Mouse (Mus musculus) heart, postnatal 25 days (tissue): Measurements from ENCODE around the gene Stat1. TPM values are rescaled to one million over a fixed set of nuclear protein-coding genes. Genes with fewer than 3 reads are reported as not detected.

Experiments used
- DNase-seq: peaks from one replicate; pipeline ENCODE4 v3.0.0; 2022; ENCODE audit warnings: low spot score
- intact Hi-C: fragments of 180-260 bp; cut with DNase I; formaldehyde crosslinking; loops from one replicate; pipeline ENCODE4 v1.15.1; 2025
- total RNA-seq, 2 experiments: library from RNA; stranded (reverse); gene quantifications; 2 replicates each; pipeline ENCODE4 v1.2.3; 2021

Stat1 gene
- total RNA-seq, 2 experiments from 2014 or later: 24.7 to 26.8 TPM

DNA sequence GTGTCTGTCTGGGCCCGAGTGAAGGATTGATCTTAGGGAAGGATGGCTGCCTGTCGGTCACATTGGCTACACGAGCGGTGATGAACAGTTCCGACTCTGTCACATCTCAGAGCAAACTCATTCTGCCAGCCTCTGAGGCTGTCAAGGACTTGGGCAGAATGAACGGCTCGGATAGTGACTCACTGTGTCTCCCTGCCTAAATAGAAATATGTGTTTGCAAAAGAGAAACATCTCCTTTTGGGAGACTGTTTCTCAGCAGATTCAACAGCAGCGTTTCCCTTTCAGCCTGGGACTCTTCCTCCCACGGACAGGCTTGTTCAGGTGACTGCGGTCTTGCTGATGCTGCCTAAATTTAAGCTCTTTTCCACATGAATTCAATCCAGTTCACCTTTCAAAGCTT, 37.1 kb downstream of the Stat1 start:
- DNase-seq: no peak
- intact Hi-C loops: no loop called here

DNA sequence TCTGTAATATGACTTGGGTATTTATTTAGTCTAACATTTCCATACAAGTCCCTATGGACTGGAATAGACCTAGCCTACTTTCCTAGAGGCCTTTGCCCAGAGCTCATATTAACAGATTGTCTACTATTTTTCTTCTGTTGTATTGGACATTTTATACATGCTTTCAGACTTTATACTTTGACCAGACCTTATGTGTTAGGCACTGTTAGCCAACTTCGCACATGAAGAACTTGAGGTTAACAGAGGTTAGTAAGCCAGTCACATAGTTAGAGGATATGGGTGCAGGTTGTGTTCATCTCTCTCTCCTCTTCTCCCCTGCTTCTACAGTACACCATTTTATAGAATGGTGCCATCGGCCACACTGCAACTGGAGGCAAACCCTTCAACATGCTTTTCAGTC, 38.8 kb downstream of the Stat1 start:
- DNase-seq: no peak
- intact Hi-C loops: no loop called here

DNA sequence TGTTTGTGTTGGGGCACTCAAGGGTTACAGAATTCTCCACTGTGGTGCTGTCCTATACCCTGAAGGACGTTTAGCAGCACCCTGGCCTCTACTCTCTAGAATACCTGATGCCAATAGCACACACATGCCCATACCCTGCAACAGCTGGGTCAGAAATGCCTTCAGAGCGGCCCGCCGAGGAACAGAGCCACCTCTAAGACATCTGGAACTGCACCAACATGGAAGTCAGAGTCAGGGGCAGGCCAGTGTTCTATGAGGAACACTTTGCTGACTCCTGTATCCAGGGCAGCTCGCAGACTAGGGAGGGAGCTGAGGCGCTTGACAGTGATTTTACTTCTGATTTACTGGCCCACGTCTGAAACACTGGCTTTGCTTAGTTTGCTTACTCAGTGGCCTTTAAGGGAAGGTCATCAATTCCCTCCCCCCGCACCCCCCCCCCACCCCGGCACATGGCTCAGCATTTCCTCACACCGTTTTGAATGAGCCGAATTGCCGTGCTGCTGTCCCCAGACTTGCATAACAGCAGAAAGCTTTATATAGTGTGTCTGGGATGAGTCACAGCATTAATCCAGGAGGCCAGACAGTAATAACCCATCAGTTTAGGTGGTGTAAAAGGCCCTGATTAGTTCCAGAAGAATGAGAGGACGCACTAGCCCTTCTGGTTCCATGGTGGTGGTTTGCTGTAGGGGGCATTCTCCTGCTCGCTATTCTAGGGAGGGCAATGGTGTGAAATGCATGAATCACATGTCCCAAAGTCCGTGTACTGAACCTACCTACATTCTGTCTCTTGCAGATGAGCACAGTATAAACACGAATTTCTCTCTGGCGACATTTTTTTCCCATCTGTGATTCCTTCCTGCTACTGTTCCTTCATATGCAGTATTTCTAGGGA, 39.5 kb downstream of the Stat1 start:
- DNase-seq: no peak
- intact Hi-C loops: no loop called here

- intact Hi-C loops: no loop called here
- no peak for DNase-seq
These were observed 41.9 kb downstream of the Stat1 start for GRCm38 (mm10) chr1:52161151-52161550.

DNA sequence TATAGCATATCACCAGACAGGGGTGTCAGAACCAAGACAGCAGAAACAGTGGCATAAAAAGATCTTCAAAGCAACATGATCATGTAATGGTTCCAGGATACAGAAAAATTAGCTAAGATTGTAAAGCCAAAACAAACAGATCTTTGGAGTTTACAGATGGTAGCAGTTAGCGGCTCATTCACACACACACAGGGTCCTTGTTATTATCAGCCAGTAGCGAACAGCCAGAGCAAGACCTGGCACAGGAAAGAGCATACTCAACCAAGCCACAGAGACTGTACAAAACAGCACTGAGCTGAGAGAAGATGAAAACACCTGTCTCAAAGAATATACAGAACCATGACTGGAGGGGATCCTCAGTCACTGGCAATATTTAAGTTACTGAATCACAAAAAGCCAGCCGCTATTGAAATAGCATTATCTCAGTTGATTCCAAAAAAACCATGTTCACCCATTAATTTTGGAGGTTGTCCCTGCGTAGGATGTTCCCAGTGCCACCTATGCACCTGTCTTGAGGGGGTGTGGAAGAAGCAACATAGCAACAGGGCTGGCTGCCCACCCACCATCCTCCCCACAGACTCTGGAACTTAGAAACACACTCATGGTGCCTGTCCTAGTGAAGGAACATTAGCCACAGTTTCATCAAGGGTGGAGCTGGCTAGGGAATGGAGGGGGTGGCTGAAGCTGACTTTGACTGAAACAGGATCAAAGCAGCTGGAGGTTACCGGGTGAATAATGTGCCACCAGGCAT, 44.6 kb downstream of the Stat1 start:
- DNase-seq: no peak
- intact Hi-C loops: loop anchor here (2.0 kb wide), 1 partner anchor 13 kb away; no protein-coding TSS in a partner anchor

GRCm38 (mm10) chr1:52166652-52167220, 47.5 kb downstream of the Stat1 start:
- peak; percentile 31 for DNase-seq
- intact Hi-C loops: no loop called here

GRCm38 (mm10) chr1:52170057-52170456, 50.8 kb downstream of the Stat1 start:
- intact Hi-C loops: loop anchor here (5.0 kb wide), 1 partner anchor 97 kb away; no protein-coding TSS in a partner anchor

DNA sequence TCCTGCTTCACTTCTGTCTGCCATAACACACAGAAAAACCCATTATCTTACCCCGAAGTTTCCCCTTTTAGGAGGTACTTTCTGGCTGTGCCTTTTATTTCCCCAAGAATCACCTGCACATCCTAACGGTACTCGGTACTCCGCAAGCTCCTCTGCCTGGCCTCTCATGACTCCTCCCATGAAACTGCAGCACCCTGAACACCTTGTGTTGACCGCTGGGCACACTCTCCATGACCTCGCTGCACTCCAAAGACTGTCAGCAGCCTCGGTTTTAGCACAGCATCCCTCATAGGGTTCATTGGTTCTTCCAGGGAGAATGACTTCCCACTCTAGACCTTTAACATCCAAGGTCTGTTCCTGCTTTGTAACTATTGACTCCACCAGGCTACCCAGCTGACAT, 51.5 kb downstream of the Stat1 start:
- intact Hi-C loops: loop anchor here (5.0 kb wide), 1 partner anchor 97 kb away; no protein-coding TSS in a partner anchor
- DNase-seq: no peak

More at GRCm38 (mm10) chr1:52170057-52170456, 50.8 kb downstream of the Stat1 start:
- no peak for DNase-seq

DNA sequence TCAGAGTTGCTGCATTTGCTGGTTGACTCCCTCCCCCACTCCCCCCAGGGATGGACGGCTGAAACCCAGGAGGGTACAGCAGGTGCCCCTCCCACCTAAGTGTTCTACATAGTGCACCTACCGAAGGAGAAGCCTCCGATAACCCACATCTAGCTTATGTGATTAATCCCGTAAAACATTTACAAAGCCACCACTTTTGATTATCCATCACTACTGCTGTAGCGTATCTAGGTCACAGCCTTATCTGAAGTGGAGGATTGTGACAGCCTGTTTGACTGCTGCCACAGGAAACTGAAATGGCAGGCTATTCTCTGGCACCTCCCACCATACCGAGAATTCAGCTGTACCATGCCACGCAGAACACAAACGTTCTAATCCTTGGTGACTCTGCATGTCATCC, 52.0 kb downstream of the Stat1 start:
- no peak for DNase-seq
- intact Hi-C loops: loop anchor here (5.0 kb wide), 1 partner anchor 96 kb away; no protein-coding TSS in a partner anchor

DNA sequence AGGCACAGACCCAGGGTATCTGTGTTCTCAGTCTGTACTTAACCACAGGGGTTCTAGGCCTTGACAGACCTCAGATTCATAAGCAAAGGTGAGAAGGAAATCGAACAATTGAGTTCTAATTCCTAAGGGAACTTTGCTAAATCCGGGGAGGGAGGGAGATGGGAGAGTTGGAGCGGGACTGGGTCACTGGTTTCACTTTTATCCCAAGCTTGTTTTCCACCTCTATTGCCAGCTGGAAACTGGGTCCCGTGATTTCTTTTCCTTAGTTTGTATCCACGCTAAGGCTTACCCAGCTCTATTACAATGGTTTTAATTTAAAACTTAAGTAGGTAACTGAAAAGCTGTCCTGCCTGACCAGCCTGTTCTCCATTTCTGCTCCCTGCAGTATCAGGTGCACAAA, 56.1 kb downstream of the Stat1 start:
- DNase-seq: no peak
- intact Hi-C loops: loop anchor here (5.0 kb wide), 1 partner anchor 57 kb away; the partner anchor contains the start of gene Gls

- intact Hi-C loops: loop anchor here (5.0 kb wide), 1 partner anchor 56 kb away; the partner anchor contains the start of gene Gls
- no peak for DNase-seq
These were observed 56.7 kb downstream of the Stat1 start for GRCm38 (mm10) chr1:52175983-52176382.

- intact Hi-C loops: loop anchor here (5.0 kb wide), 1 partner anchor 55 kb away; the partner anchor contains the start of gene Gls
- DNase-seq: no peak
These were observed 57.8 kb downstream of the Stat1 start for GRCm38 (mm10) chr1:52176999-52177398.

DNA sequence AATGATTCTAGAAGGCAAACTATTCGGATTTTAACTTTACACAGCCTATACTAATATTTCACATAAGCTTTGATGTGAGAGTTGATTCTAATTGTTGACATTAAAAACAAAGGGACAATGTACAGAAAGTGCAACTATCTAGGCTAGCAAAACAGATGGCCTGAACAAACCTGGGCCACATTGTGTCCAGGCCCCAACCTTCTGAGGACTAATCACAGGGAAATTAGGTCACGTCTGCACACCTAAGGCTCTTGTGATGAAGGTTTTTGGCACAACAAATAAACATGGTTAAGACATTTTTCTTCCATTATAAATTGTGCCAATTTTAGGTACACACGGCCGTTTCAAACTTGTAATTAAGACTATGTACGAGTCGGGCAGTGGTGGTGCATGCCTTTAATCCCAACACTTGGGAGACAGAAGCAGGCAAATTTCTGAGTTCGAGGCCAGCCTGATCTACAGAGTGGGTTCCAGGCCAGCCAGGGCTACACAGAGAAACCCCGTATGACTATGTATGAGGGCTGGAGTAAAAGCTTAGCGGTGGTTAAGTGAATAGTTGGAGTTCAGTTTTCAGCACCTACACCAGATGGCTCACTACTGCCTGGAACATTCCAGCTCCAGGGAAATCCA, 60.8 kb downstream of the Stat1 start:
- DNase-seq: no peak
- intact Hi-C loops: loop anchor here (5.0 kb wide), 1 partner anchor 52 kb away; the partner anchor contains the start of gene Gls

GRCm38 (mm10) chr1:52181994-52182393, 62.8 kb downstream of the Stat1 start:
- no peak for DNase-seq
- intact Hi-C loops: no loop called here

- no peak for DNase-seq
- intact Hi-C loops: no loop called here
These were observed 63.8 kb downstream of the Stat1 start for GRCm38 (mm10) chr1:52182992-52183391.

Other genes starting within 250 kb of the Stat1 start
- 10 to 100 TPM; 27.7 to 30.4 TPM for gene Myo1b, start 203.4 kb upstream of the Stat1 start, total RNA-seq
- under 1 TPM in 1 of 2 experiments, not detected in 1; 0.22 TPM for gene Stat4, start 132.3 kb upstream of the Stat1 start, total RNA-seq
- gene Gls, start 113.8 kb downstream of the Stat1 start, total RNA-seq: 100 to 1,000 TPM in 1 of 2 experiments, 10 to 100 TPM in 1; 80.4 to 106 TPM